Mouse (Mus musculus) kidney, adult 2 months (tissue): ENCODE data around the gene Gm21830. TPM values are rescaled to one million over a fixed set of nuclear protein-coding genes. Genes with fewer than 3 reads are reported as not detected.
A peak's percentile ranks its signal among the peaks of the same experiment; 100 is the strongest.
"Not testable (repeated sequence)": the region's sequence is repeated elsewhere in the genome, so short reads cannot be mapped to it uniquely, and the experiment has no call there.

Experiments
- DNase-seq: peaks from one replicate; pipeline ENCODE4 v3.0.0; 2021
- H3K27ac ChIP-seq: fragments of 200-500 bp; 2 replicates; pipeline ENCODE4 v1.5.1; 2012; ENCODE audit warnings: low read depth, low read length, control low read depth, inconsistent platforms; ENCODE audit not compliant: insufficient read depth
- H3K27me3 ChIP-seq: fragments of 200-500 bp; replicated peaks from 2 replicates; pipeline ENCODE4 v1.6.1; 2012; ENCODE audit warnings: mild to moderate bottlenecking, moderate library complexity, low read length, inconsistent platforms; ENCODE audit not compliant: control insufficient read depth, insufficient read depth
- H3K36me3 ChIP-seq: fragments of 200-500 bp; 2 replicates; pipeline ENCODE4 v1.6.1; 2012; ENCODE audit warnings: mild to moderate bottlenecking, moderate library complexity, low read length, inconsistent platforms; ENCODE audit not compliant: control insufficient read depth, insufficient read depth
- H3K4me1 ChIP-seq: fragments of 200-500 bp; 2 replicates; pipeline ENCODE4 v1.6.1; 2011; ENCODE audit warnings: low read length; ENCODE audit not compliant: control insufficient read depth, insufficient read depth
- H3K4me3 ChIP-seq: fragments of 200-500 bp; 2 replicates; pipeline ENCODE4 v1.5.1; 2011; ENCODE audit warnings: mild to moderate bottlenecking, low read depth, low read length, control low read depth; ENCODE audit not compliant: insufficient read depth
- CTCF ChIP-seq: fragments of 200-500 bp; conservative IDR thresholded peaks from 2 replicates; pipeline ENCODE4 v1.5.1; 2011; ENCODE audit warnings: low read depth, mild to moderate bottlenecking, control low read depth, low read length, moderate library complexity, mixed read lengths; ENCODE audit not compliant: insufficient read depth, insufficient read length
- POLR2A ChIP-seq: fragments of 200-500 bp; IDR thresholded peaks from one replicate; pipeline ENCODE4 v1.6.1; 2011; ENCODE audit warnings: low read depth, low read length, control low read depth
- WGBS: fragments of 180-500 bp; shearing (Covaris S2); methylation state at CpG from one replicate; pipeline ENCODE4 v1.1.7; 2018; 5-methylcytosine and 5-hydroxymethylcytosine counted together
- polyA plus RNA-seq: library from polyadenylated mRNA; depleted of rRNA; stranded (reverse); fragments of >200 nt; gene quantifications from 2 replicates; pipeline ENCODE4 v1.2.3, GENCODE M21; 2012; rRNA removed

Gm21830 gene
- polyA plus RNA-seq, 1 experiment: not detected

- DNase-seq: no peak
- WGBS: 62% methylated on average over 1 of the region's 1 CpGs
- Histone ChIP-seq H3K27ac (no peak overlapping the region), H3K4me1 (no peaks in the 10 kb centered on the region), H3K4me3 (no peak overlapping the region), H3K27me3 (no peaks in the 10 kb centered on the region), H3K36me3 (no peaks in the 10 kb centered on the region)
- TF ChIP-seq POLR2A: no peak
These were observed 33.2 kb downstream of the Gm21830 start for GRCm38 (mm10) chr2:67446772-67447171.

- TF ChIP-seq POLR2A: no peak
- 49% methylated on average over 12 of the region's 12 CpGs for WGBS
- Histone ChIP-seq H3K4me3 (no peak overlapping the region), H3K4me1 (no peaks in the 10 kb centered on the region), H3K27me3 (no peaks in the 10 kb centered on the region), H3K36me3 (no peaks in the 10 kb centered on the region), H3K27ac (no peak overlapping the region)
- peak; percentile 8 for DNase-seq
These were observed 33.7 kb downstream of the Gm21830 start for GRCm38 (mm10) chr2:67447206-67447605.

- Histone ChIP-seq H3K36me3 (no peaks in the 10 kb centered on the region), H3K27me3 (no peaks in the 10 kb centered on the region), H3K4me3 (no peak overlapping the region), H3K4me1 (no peaks in the 10 kb centered on the region), H3K27ac (no peak overlapping the region)
- 88% methylated on average over 3 of the region's 3 CpGs for WGBS
- no peak for DNase-seq
- TF ChIP-seq CTCF (no peak), POLR2A (no peak)
These were observed 47.3 kb downstream of the Gm21830 start for GRCm38 (mm10) chr2:67460857-67461256.

GRCm38 (mm10) chr2:67467036-67467435 is 53.5 kb downstream of the Gm21830 start:
- no peak for DNase-seq
- TF ChIP-seq POLR2A (no peak), CTCF (no peak)
- Histone ChIP-seq H3K27ac (no peak overlapping the region), H3K36me3 (no peaks in the 10 kb centered on the region), H3K4me1 (no peaks in the 10 kb centered on the region), H3K4me3 (no peak overlapping the region), H3K27me3 (no peaks in the 10 kb centered on the region)
- 85% methylated on average over 7 of the region's 7 CpGs for WGBS

GRCm38 (mm10) chr2:67470030-67470429 is 56.5 kb downstream of the Gm21830 start:
- H3K27me3 ChIP-seq, H3K4me1 ChIP-seq, H3K4me3 ChIP-seq, H3K36me3 ChIP-seq, H3K27ac ChIP-seq: not testable (repeated sequence)
- 53% methylated on average over 5 of the region's 5 CpGs for WGBS
- peak; percentile 19 for DNase-seq

DNA sequence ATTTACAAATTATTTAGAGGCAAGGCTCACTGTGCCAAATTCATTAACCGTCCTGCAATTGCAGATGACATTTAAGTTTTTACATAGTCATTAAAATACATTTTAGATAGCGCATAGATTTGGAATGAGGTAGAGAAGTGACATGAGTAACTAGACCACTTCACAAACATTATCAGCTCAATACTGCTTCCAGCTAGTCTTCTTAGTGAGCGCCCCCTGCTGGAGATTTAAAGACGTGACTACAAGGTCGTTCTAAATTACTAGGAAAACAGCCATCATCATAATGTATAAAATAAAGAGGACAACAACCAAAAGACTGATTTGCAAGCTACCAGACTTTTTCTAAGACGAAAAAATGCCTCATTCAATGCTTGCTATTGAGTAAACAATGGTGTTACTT is 64.2 kb downstream of the Gm21830 start:
- H3K27ac ChIP-seq: no peak overlapping the region
- no peaks in the 10 kb centered on the region for H3K27me3 ChIP-seq
- DNase-seq: peak; percentile 57
- no peaks in the 10 kb centered on the region for H3K36me3 ChIP-seq
- WGBS: 20% methylated on average over 6 of the region's 6 CpGs
- H3K4me1 ChIP-seq: no peaks in the 10 kb centered on the region
- no peak overlapping the region for H3K4me3 ChIP-seq
- TF ChIP-seq POLR2A: no peak

DNA sequence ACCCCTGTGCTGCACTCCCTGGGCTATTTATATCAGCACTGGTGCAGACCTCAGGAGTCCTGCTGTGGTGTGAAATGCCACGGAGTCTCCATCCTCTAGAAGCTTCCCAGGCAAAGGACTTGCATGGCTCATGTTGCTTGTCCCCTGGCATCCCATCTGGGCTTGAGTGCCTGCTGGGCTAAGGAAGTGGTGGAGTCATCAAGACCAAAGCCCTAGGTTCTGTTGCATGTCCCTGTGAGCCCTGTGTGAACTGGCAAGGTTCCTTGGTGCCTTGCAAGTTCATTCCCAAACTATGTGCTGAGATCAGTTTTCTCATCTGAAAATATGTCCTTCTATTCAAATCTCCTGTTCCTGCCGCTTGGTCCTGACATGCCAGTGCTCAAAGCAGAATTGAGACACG is 67.5 kb downstream of the Gm21830 start:
- Histone ChIP-seq H3K27ac (no peak overlapping the region), H3K36me3 (no peaks in the 10 kb centered on the region), H3K27me3 (no peaks in the 10 kb centered on the region), H3K4me3 (no peak overlapping the region), H3K4me1 (no peaks in the 10 kb centered on the region)
- TF ChIP-seq POLR2A (no peak), CTCF (no peak)
- no peak for DNase-seq
- WGBS: 66% methylated on average over 3 of the region's 3 CpGs

Other genes starting within 250 kb of the Gm21830 start
- gene Gm26727, start 19.5 kb downstream of the Gm21830 start, polyA plus RNA-seq: not detected in 2 replicates
- 0.77 TPM in 1 of 2 replicates, not detected in the other for gene Xirp2, start 32.3 kb downstream of the Gm21830 start, polyA plus RNA-seq
- 0.23 and 0.33 TPM in 2 replicates for gene B3galt1, start 152.1 kb downstream of the Gm21830 start, polyA plus RNA-seq